Mouse (Mus musculus): ENCODE measurements at regions not wholly inside any gene's neighbourhood (a gene's known extent, or its start where the extent isn't known, plus 50 kb on each side); places are given as distances from the start of the nearest gene placed in this dataset.

DNA sequence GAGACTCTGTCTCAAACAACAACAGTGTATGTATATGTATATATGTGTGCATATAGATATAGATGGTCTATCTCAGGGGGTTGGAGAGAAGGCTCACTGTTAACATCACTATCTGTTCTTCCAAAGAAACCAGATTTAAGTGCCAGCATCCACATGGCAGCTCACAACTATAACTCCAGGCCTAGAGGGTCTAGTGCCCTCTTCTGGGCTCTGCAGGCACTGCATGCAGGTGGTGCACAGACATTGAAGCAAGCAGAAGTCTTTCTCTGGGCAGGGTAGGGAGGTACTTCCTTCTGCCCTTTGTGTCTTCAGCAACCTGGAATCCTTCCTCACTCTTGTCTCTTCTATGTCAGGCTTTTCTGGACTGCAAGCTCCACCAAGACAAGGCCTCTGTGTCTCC, 50.1 kb upstream of the Gm11733 start:
- Histone ChIP-seq H3K36me3 (ENCODE audit: control insufficient read depth, insufficient read depth) (no peaks in the 10 kb centered on the region), H3K27ac (ENCODE audit: low read length) (no peak overlapping the region), H3K4me2 (ENCODE audit: low read length) (no peak overlapping the region), H3K9me3 (ENCODE audit: control insufficient read depth, low read length) (no peaks in the 10 kb centered on the region), H3K4me1 (replicated peaks; ENCODE audit: control insufficient read depth, insufficient read depth, low read length) (peaks cover 25% of the 10 kb centered on the region), H3K4me3 (replicated peaks; ENCODE audit: low read length) (no peak overlapping the region), H3K9ac (replicated peaks; ENCODE audit: low read depth, low read length) (no peak overlapping the region), H3K27me3 (replicated peaks; ENCODE audit: control insufficient read depth, insufficient read depth, low read length) (no peaks in the 10 kb centered on the region)
- no peak for ATAC-seq

Measured in forebrain, embryonic 16.5 days (tissue).